8 mouse cellular contexts compared by ENCODE assay signal in genomic region chr6:95098366-95099109, GRCm38 (mm10). TPM values are rescaled to one million over a fixed set of nuclear protein-coding genes. Genes with fewer than 3 reads are reported as not detected.
DNase-seq lines count a peak whose midpoint lies in the region; ATAC-seq and TF ChIP-seq lines count a peak whose summit lies in the region.

No protein-coding gene starts in this region.

- no peak overlapping the region for H3K27ac ChIP-seq in midbrain, embryonic 10.5 days (replicated peaks)
- no peak overlapping the region for H3K27ac ChIP-seq in midbrain, embryonic 15.5 days
- no peak overlapping the region for H3K27ac ChIP-seq in kidney, embryonic 14.5 days (ENCODE audit: low read depth, low read length)
- H3K27ac ChIP-seq in limb, embryonic 14.5 days (replicated peaks; ENCODE audit: low read depth, low read length), result no peak overlapping the region
- H3K27ac ChIP-seq in stomach, embryonic 14.5 days (ENCODE audit: low read length), result no peak overlapping the region; the same call in 1 of the 2 replicates

- H3K36me3 ChIP-seq in midbrain, embryonic 10.5 days, result no peaks in the 10 kb centered on the region
- H3K36me3 ChIP-seq in midbrain, embryonic 15.5 days (replicated peaks), result no peaks in the 10 kb centered on the region
- no peaks in the 10 kb centered on the region for H3K36me3 ChIP-seq in kidney, embryonic 14.5 days (ENCODE audit: control insufficient read depth, insufficient read depth, low read length)
- no peaks in the 10 kb centered on the region for H3K36me3 ChIP-seq in limb, embryonic 14.5 days (ENCODE audit: control insufficient read depth, insufficient read depth, low read length)
- no peaks in the 10 kb centered on the region for H3K36me3 ChIP-seq in stomach, embryonic 14.5 days (ENCODE audit: control insufficient read depth, insufficient read depth, low read length)

- H3K9ac ChIP-seq in midbrain, embryonic 15.5 days, result no peak overlapping the region
- no peak overlapping the region for H3K9ac ChIP-seq in kidney, embryonic 14.5 days (ENCODE audit: low read depth, low read length)
- no peak overlapping the region for H3K9ac ChIP-seq in limb, embryonic 14.5 days (ENCODE audit: low read depth, low read length, severe bottlenecking)
- no peak overlapping the region for H3K9ac ChIP-seq in stomach, embryonic 14.5 days (replicated peaks; ENCODE audit: low read depth, low read length)

- peaks cover 10% of the 10 kb centered on the region; the same call in 1 of the 2 replicates for H3K27me3 ChIP-seq in midbrain, embryonic 10.5 days (ENCODE audit: low read depth, poor library complexity, severe bottlenecking)
- H3K27me3 ChIP-seq in midbrain, embryonic 15.5 days (replicated peaks), result peaks cover 7% of the 10 kb centered on the region
- no peaks in the 10 kb centered on the region for H3K27me3 ChIP-seq in kidney, embryonic 14.5 days (ENCODE audit: control insufficient read depth, insufficient read depth, low read length)
- H3K27me3 ChIP-seq in limb, embryonic 14.5 days (ENCODE audit: control insufficient read depth, insufficient read depth, low read length), result no peaks in the 10 kb centered on the region
- H3K27me3 ChIP-seq in stomach, embryonic 14.5 days (ENCODE audit: control insufficient read depth, insufficient read depth, low read length), result no peaks in the 10 kb centered on the region

- no peaks in the 10 kb centered on the region for H3K9me3 ChIP-seq in midbrain, embryonic 10.5 days (replicated peaks)
- no peaks in the 10 kb centered on the region for H3K9me3 ChIP-seq in midbrain, embryonic 15.5 days
- no peaks in the 10 kb centered on the region for H3K9me3 ChIP-seq in kidney, embryonic 14.5 days (ENCODE audit: control insufficient read depth, low read length)
- no peaks in the 10 kb centered on the region for H3K9me3 ChIP-seq in limb, embryonic 14.5 days (ENCODE audit: control insufficient read depth, low read length)
- no peaks in the 10 kb centered on the region for H3K9me3 ChIP-seq in stomach, embryonic 14.5 days (ENCODE audit: control insufficient read depth, low read depth, low read length)

- no peak for ATAC-seq in midbrain, embryonic 15.5 days (replicated peaks)
- ATAC-seq in kidney, embryonic 14.5 days (ENCODE audit: low FRiP score, low TSS enrichment), result peak; percentile 43; the same call in 1 of the 2 replicates
- peak; percentile 78 for ATAC-seq in limb, embryonic 14.5 days (ENCODE audit: low FRiP score, low read depth)
- peak; percentile 86 for ATAC-seq in stomach, embryonic 14.5 days (ENCODE audit: insufficient number of reproducible peaks, insufficient read depth, low FRiP score, low read depth)

- DNase-seq in midbrain, embryonic 10.5 days (ENCODE audit: low spot score), result peak; percentile 82
- DNase-seq in cerebellum, postnatal 4 days (ENCODE audit: low spot score in 2 of 2), result peak; percentile 87 to 90
- peak; percentile 30 to 44 for DNase-seq in gastrocnemius, adult 8-10 months (ENCODE audit: low spot score in 2 of 2)
- DNase-seq in limb, embryonic 14.5 days (ENCODE audit: low spot score), result peak; percentile 93
- DNase-seq in natural killer cell, adult 2 months (ENCODE audit: low spot score in 2 of 2), result peak; percentile 26 to 49

- no peak overlapping the region for H3K4me3 ChIP-seq in midbrain, embryonic 10.5 days
- no peak overlapping the region for H3K4me3 ChIP-seq in midbrain, embryonic 15.5 days
- no peak overlapping the region for H3K4me3 ChIP-seq in kidney, embryonic 14.5 days (ENCODE audit: low read length)
- no peak overlapping the region for H3K4me3 ChIP-seq in limb, embryonic 14.5 days (replicated peaks; ENCODE audit: low read length)
- no peak overlapping the region for H3K4me3 ChIP-seq in stomach, embryonic 14.5 days (ENCODE audit: low read depth, low read length)

- no peak for TF ChIP-seq POLR2A in limb, embryonic 14.5 days (IDR thresholded peaks at IDR 0.05; ENCODE audit: borderline replicate concordance, extremely low read depth, insufficient read depth, insufficient read length)

- no peak overlapping the region for H3K4me2 ChIP-seq in midbrain, embryonic 15.5 days
- no peak overlapping the region for H3K4me2 ChIP-seq in kidney, embryonic 14.5 days (replicated peaks; ENCODE audit: low read depth, low read length)
- H3K4me2 ChIP-seq in limb, embryonic 14.5 days (replicated peaks; ENCODE audit: low read depth, low read length, severe bottlenecking), result no peak overlapping the region
- H3K4me2 ChIP-seq in stomach, embryonic 14.5 days (replicated peaks; ENCODE audit: low read depth, low read length), result no peak overlapping the region

- H3K4me1 ChIP-seq in midbrain, embryonic 10.5 days, result peaks cover 1% of the 10 kb centered on the region
- H3K4me1 ChIP-seq in midbrain, embryonic 15.5 days, result peaks cover 4% of the 10 kb centered on the region; the same call in 1 of the 2 replicates
- no peaks in the 10 kb centered on the region for H3K4me1 ChIP-seq in kidney, embryonic 14.5 days (ENCODE audit: control insufficient read depth, insufficient read depth, low read length)
- H3K4me1 ChIP-seq in limb, embryonic 14.5 days (ENCODE audit: control insufficient read depth, insufficient read depth, low read length), result no peaks in the 10 kb centered on the region
- peaks cover 4% of the 10 kb centered on the region; the same call in 1 of the 2 replicates for H3K4me1 ChIP-seq in stomach, embryonic 14.5 days (ENCODE audit: control insufficient read depth, insufficient read depth, low read length)

- 30% methylated on average over 21 of the region's 21 CpGs for WGBS in midbrain, embryonic 10.5 days
- 27% methylated on average over 21 of the region's 21 CpGs for whole genome bisulfite sequencing in midbrain, embryonic 15.5 days
- 19% methylated on average over 21 of the region's 21 CpGs for WGBS in kidney, embryonic 14.5 days
- WGBS in limb, embryonic 14.5 days, result 22% methylated on average over 21 of the region's 21 CpGs
- 16% methylated on average over 21 of the region's 21 CpGs for WGBS in stomach, embryonic 14.5 days

RNA-seq across cellular contexts. Expression of gene Kbtbd8, which starts 18.5 kb away (rescaled TPM):
- polyA plus RNA-seq in midbrain, embryonic 10.5 days (2016; fragmentation: Nextera tagmentation; extraction: Ambion mirVana), result 9.3 and 9.7 TPM in 2 replicates
- 4.1 and 4.2 TPM in 2 replicates for polyA plus RNA-seq in midbrain, embryonic 15.5 days (2015; fragmentation: Nextera tagmentation; extraction: Ambion mirVana)
- 1 to 10 TPM; 2.1 to 4.6 (median 3.0) TPM for total RNA-seq in gastrocnemius, adult 8-10 months (2022)
- 4.1 and 4.2 TPM in 2 replicates for polyA plus RNA-seq in kidney, embryonic 14.5 days (2014; fragmentation: Nextera tagmentation; extraction: Ambion mirVana)
- 1.6 and 1.8 TPM in 2 replicates for polyA plus RNA-seq in limb, embryonic 14.5 days (2012; rRNA removed)
- 2.2 and 2.9 TPM in 2 replicates for polyA plus RNA-seq in limb, embryonic 14.5 days (2014; fragmentation: Nextera tagmentation; extraction: Ambion mirVana)
- 4.7 and 6.2 TPM in 2 replicates for polyA plus RNA-seq in stomach, embryonic 14.5 days (2014; fragmentation: Nextera tagmentation; extraction: Ambion mirVana)

Comparison
In these comparisons a context has a peak if more than half of its experiments do, and no peak if none do; other contexts are left out.
1. DNase-seq: peak in every context shown above with its lines; median percentile 93 in limb, embryonic 14.5 days; 88 in cerebellum, postnatal 4 days; 82 in midbrain, embryonic 10.5 days; 38 in natural killer cell, adult 2 months; 37 in gastrocnemius, adult 8-10 months.